Mouse (Mus musculus): ENCODE results near the gene Tnxb. TPM values are rescaled to one million over a fixed set of nuclear protein-coding genes. Genes with fewer than 3 reads are reported as not detected.
A peak's percentile ranks its signal among the peaks of the same experiment; 100 is the strongest.

Tnxb gene
- polyA plus RNA-seq (2015; fragmentation: Nextera tagmentation; extraction: Ambion mirVana), result 0.17 and 0.20 TPM in 2 replicates

DNA sequence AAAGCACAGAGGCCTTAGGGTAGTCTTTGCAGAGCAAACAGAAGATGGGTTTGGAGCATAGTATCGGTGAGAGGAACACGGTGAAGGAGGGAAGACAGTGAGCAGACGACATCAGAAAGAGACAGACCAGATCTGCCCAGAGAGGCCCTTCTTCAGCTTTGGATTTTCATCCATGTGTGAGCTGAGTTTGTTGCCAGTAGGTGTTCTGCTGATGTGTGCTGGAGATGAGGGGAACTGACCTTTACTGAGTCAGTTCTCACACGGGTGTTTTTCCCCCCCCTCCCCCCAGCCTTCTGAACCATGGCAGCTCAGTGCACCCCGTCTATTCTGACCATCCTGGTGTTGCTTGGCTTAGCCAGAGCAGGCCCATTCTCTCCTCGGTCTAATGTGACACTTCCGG, at the start of gene Tnxb:
Gene Tnxb, plus strand, starts transcription at position 301 of the 400 bp plus-strand sequence.
- no peak within 1 kb of the TSS for H3K4me3 ChIP-seq (replicated peaks)
- H3K4me1 ChIP-seq (replicated peaks), result peaks cover 5% of the 10 kb centered on the region; the same call in 1 of the 2 replicates
- H3K27me3 ChIP-seq, result peaks cover 61% of the 10 kb centered on the region
- H3K27ac ChIP-seq (replicated peaks), result no peak within 1 kb of the TSS
- H3K36me3 ChIP-seq (replicated peaks), result no peaks in the 10 kb centered on the region
- no peaks in the 10 kb centered on the region for H3K9me3 ChIP-seq (replicated peaks)
- no peak within 1 kb of the TSS for H3K9ac ChIP-seq
- WGBS (ENCODE audit: insufficient replicate concordance), result 55% methylated on average over 7 of the region's 7 CpGs
- ATAC-seq (ENCODE audit: insufficient read depth), result no peak
- H3K4me2 ChIP-seq, result peak within 1 kb of the TSS; percentile 25; the same call in 1 of the 2 replicates

- Histone ChIP-seq H3K4me1 (replicated peaks) (peaks cover 28% of the 10 kb centered on the region), H3K9me3 (replicated peaks) (no peaks in the 10 kb centered on the region), H3K9ac (no peak overlapping the region), H3K4me2 (no peak overlapping the region), H3K36me3 (replicated peaks) (peaks cover 35% of the 10 kb centered on the region), H3K4me3 (replicated peaks) (no peak overlapping the region), H3K27me3 (no peaks in the 10 kb centered on the region), H3K27ac (replicated peaks) (no peak overlapping the region)
- WGBS (ENCODE audit: insufficient replicate concordance), result 78% methylated on average over 8 of the region's 8 CpGs
- ATAC-seq (ENCODE audit: insufficient read depth), result no peak
These were observed 49.3 kb upstream of the Tnxb start for GRCm38 (mm10) chr17:34621006-34621405.

- Histone ChIP-seq H3K36me3 (replicated peaks) (peaks cover 23% of the 10 kb centered on the region), H3K9me3 (replicated peaks) (no peaks in the 10 kb centered on the region), H3K27ac (replicated peaks) (no peak overlapping the region), H3K4me1 (replicated peaks) (peaks cover 48% of the 10 kb centered on the region), H3K9ac (no peak overlapping the region), H3K4me2 (no peak overlapping the region), H3K4me3 (replicated peaks) (no peak overlapping the region), H3K27me3 (peaks cover 9% of the 10 kb centered on the region)
- no peak for ATAC-seq (ENCODE audit: insufficient read depth)
- WGBS (ENCODE audit: insufficient replicate concordance), result 77% methylated on average over 9 of the region's 9 CpGs
These were observed 47.2 kb upstream of the Tnxb start for GRCm38 (mm10) chr17:34623161-34623560.

DNA sequence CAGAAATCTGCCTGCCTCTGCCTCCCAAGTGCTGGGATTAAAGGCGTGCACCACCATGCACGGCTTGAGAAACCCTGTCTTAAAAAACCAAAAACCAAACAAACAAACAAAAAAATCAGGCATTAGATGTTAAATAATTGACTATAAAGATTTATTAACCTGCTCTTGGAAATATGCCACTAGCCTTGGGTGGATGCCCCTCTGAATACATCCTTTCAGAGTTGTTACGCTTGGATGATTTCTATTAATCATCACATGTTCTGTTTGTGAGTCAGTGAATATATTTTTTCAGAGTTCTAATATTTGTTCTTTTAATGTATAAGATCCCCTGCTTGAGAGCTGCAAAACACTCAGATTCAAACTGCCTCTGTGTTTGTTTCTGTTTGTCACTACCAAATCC, 45.4 kb upstream of the Tnxb start:
- ATAC-seq (ENCODE audit: insufficient read depth), result no peak
- peaks cover 23% of the 10 kb centered on the region for H3K36me3 ChIP-seq (replicated peaks)
- H3K4me1 ChIP-seq (replicated peaks), result peaks cover 53% of the 10 kb centered on the region
- WGBS (ENCODE audit: insufficient replicate concordance), result 67% methylated on average over 3 of the region's 3 CpGs
- peaks cover 27% of the 10 kb centered on the region for H3K27me3 ChIP-seq
- no peak overlapping the region for H3K9ac ChIP-seq
- no peak overlapping the region for H3K4me2 ChIP-seq
- H3K27ac ChIP-seq (replicated peaks), result no peak overlapping the region
- H3K9me3 ChIP-seq (replicated peaks), result no peaks in the 10 kb centered on the region
- no peak overlapping the region for H3K4me3 ChIP-seq (replicated peaks)

DNA sequence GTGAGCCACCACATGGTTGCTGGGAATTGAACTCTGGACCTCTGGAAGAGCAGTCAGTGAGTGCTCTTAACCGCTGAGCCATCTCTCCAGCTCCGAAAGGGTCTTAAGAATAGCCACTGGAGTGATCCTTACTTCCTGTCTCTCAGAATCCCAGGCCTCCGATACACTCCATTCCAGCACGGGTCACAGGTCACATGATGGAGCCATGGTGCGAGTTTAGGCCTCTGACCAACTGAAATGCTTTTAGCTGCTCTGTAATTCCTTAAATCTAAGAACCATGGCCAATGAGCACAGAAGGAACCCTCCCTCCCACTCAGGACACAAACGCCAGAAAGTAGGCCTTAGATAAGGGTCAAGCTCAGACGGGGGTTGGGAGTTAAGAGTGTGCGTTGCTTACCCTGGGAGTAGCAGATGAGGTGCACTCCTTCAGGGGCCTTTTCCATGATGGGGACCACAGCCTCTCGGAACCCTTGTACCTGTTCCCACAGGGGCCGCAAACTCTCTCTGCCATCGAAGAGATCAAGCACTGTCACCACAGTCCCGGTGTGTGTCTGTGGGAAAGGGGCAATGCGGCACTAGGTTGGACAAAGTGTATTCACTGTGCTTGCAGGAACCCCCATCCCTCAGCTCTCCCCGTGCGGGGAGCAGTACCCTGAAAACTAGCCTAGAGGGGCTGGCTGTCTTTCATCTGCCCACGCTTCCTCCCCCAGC, 44.1 kb upstream of the Tnxb start:
- Histone ChIP-seq H3K27me3 (peaks cover 39% of the 10 kb centered on the region), H3K4me1 (replicated peaks) (peaks cover 64% of the 10 kb centered on the region), H3K9ac (peak overlapping the region; percentile 68), H3K27ac (replicated peaks) (peak overlapping the region; percentile 77; the same call in 1 of the 2 replicates), H3K9me3 (replicated peaks) (no peaks in the 10 kb centered on the region), H3K36me3 (replicated peaks) (peaks cover 23% of the 10 kb centered on the region), H3K4me3 (replicated peaks) (peak overlapping the region; percentile 66), H3K4me2 (peak overlapping the region; percentile 89)
- no peak for ATAC-seq (ENCODE audit: insufficient read depth)
- 46% methylated on average over 16 of the region's 16 CpGs for WGBS (ENCODE audit: insufficient replicate concordance)

- H3K4me1 ChIP-seq (replicated peaks), result peaks cover 68% of the 10 kb centered on the region
- H3K4me2 ChIP-seq, result peak overlapping the region; percentile 89
- H3K9ac ChIP-seq, result peak overlapping the region; percentile 68
- H3K36me3 ChIP-seq (replicated peaks), result peaks cover 18% of the 10 kb centered on the region
- no peak for ATAC-seq (ENCODE audit: insufficient read depth)
- no peaks in the 10 kb centered on the region for H3K9me3 ChIP-seq (replicated peaks)
- H3K27me3 ChIP-seq, result peaks cover 44% of the 10 kb centered on the region
- under 1% methylated on average over 18 of the region's 18 CpGs for WGBS (ENCODE audit: insufficient replicate concordance)
- peak overlapping the region; percentile 66 for H3K4me3 ChIP-seq (replicated peaks)
- H3K27ac ChIP-seq (replicated peaks), result peak overlapping the region; percentile 77
These were observed 43.6 kb upstream of the Tnxb start for GRCm38 (mm10) chr17:34626773-34627092.

DNA sequence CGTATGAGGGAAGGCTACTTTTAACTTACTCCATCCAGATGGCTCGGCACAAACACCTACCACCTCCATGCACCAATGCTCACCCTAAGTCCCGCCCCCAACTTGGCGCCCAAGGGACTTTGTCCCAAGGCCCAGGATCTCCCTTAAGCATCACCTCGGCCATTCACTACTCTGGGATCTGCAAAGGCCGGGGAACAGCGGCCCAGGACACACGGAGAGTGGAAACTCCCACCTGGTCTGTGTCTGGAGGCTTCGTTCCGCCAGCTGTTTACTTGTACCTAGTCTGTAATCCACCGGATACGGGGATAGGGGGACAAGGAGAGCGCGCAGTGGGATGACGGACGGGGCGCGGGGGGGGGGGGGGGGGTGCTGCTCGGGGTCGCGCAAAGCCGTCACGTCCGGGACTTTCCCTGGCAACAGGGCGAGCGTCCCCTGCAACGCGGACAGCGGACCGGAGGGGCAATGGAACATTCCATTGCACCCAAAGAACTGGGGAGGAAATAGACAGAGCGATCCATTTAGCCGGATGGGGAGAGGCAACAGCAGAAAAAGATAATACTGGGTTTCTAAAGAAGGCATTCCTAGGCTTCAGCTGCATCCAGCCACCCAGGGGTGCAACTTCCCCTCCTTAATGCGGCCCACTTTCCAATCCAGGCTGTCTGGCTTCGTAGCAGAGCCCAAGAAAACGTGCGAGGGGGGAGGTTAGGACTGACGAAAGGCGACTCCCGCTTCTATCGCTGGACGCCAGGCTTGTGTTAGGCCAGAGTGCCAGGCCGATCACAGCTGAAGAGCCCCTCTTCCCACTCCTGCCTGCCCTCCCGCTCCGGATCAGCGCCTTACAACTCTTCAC, 43.0 kb upstream of the Tnxb start:
- peak; percentile 69 for ATAC-seq (ENCODE audit: insufficient read depth)
- Histone ChIP-seq H3K27me3 (peaks cover 50% of the 10 kb centered on the region), H3K4me3 (replicated peaks) (peak overlapping the region; percentile 66), H3K9me3 (replicated peaks) (no peaks in the 10 kb centered on the region), H3K4me2 (peak overlapping the region; percentile 89), H3K9ac (peak overlapping the region; percentile 68), H3K4me1 (replicated peaks) (peaks cover 70% of the 10 kb centered on the region), H3K27ac (replicated peaks) (peak overlapping the region; percentile 77), H3K36me3 (replicated peaks) (peaks cover 15% of the 10 kb centered on the region)
- under 1% methylated on average over 44 of the region's 45 CpGs for WGBS (ENCODE audit: insufficient replicate concordance)

GRCm38 (mm10) chr17:34627943-34628643, 42.2 kb upstream of the Tnxb start, which contains the start of gene Ppt2:
Gene Ppt2 (minus strand): TSS chr17:34628510.
- H3K36me3 ChIP-seq (replicated peaks), result peaks cover 10% of the 10 kb centered on the region
- no peak for ATAC-seq (ENCODE audit: insufficient read depth)
- 10% methylated on average over 29 of the region's 29 CpGs for WGBS (ENCODE audit: insufficient replicate concordance)
- peak within 1 kb of the TSS; percentile 66 for H3K4me3 ChIP-seq (replicated peaks)
- peak within 1 kb of the TSS; percentile 77 for H3K27ac ChIP-seq (replicated peaks)
- H3K27me3 ChIP-seq, result peaks cover 58% of the 10 kb centered on the region
- H3K4me1 ChIP-seq (replicated peaks), result peaks cover 69% of the 10 kb centered on the region
- H3K9ac ChIP-seq, result peak within 1 kb of the TSS; percentile 68
- H3K9me3 ChIP-seq (replicated peaks), result no peaks in the 10 kb centered on the region
- peak within 1 kb of the TSS; percentile 89 for H3K4me2 ChIP-seq

DNA sequence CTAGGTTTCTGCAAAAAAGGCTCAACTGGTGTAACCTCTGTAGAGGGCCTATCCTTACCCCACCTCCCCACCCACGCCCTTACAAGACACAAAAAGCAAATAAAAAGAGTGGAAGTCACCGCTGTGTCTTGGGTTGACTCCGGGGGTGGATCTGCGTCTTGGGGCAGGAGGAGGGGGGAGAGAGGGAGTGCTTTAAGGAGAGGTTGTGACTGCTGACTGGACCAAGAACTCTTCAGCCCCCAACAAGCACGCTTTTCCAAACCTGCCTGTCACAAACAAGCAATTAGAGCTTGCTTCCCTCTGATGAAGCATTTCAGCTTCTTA, 41.7 kb upstream of the Tnxb start:
- no peak overlapping the region for H3K9ac ChIP-seq
- H3K27ac ChIP-seq (replicated peaks), result no peak overlapping the region

GRCm38 (mm10) chr17:34629221-34629751, 41.0 kb upstream of the Tnxb start, which contains the start of gene Prrt1:
Gene Prrt1 (plus strand): TSS chr17:34629533.
- no peak for ATAC-seq (ENCODE audit: insufficient read depth)
- H3K36me3 ChIP-seq (replicated peaks), result peaks cover 6% of the 10 kb centered on the region
- WGBS (ENCODE audit: insufficient replicate concordance), result 13% methylated on average over 16 of the region's 16 CpGs
- H3K27me3 ChIP-seq, result peaks cover 68% of the 10 kb centered on the region
- peaks cover 63% of the 10 kb centered on the region for H3K4me1 ChIP-seq (replicated peaks)
- H3K9ac ChIP-seq, result no peak within 1 kb of the TSS
- H3K4me3 ChIP-seq (replicated peaks), result peak within 1 kb of the TSS; percentile 66
- peak within 1 kb of the TSS; percentile 89 for H3K4me2 ChIP-seq
- H3K9me3 ChIP-seq (replicated peaks), result no peaks in the 10 kb centered on the region
- no peak within 1 kb of the TSS for H3K27ac ChIP-seq (replicated peaks)

More for the DNA sequence above, 41.7 kb upstream of the Tnxb start:
- peak overlapping the region; percentile 89 for H3K4me2 ChIP-seq
- no peak for ATAC-seq (ENCODE audit: insufficient read depth)
- H3K36me3 ChIP-seq (replicated peaks), result peaks cover 8% of the 10 kb centered on the region
- peaks cover 66% of the 10 kb centered on the region for H3K4me1 ChIP-seq (replicated peaks)
- no peak overlapping the region; the same call in 1 of the 2 replicates for H3K4me3 ChIP-seq (replicated peaks)
- H3K27me3 ChIP-seq, result peaks cover 63% of the 10 kb centered on the region
- 46% methylated on average over 5 of the region's 5 CpGs for WGBS (ENCODE audit: insufficient replicate concordance)
- no peaks in the 10 kb centered on the region for H3K9me3 ChIP-seq (replicated peaks)
